Mouse (Mus musculus) CH12.LX (cell line): Measurements from ENCODE around the gene Uspl1. TPM values are rescaled to one million over a fixed set of nuclear protein-coding genes. Genes with fewer than 3 reads are reported as not detected.

Experiments
- DNase-seq: peaks from one replicate; pipeline ENCODE4 v3.0.0-alpha.2; 2013; ENCODE audit errors: extremely low read depth
- H3K27ac ChIP-seq: 2 replicates; pipeline ENCODE4 v1.5.1; 2012; ENCODE audit warnings: low read depth, mild to moderate bottlenecking, control low read depth, moderate library complexity; ENCODE audit not compliant: insufficient read depth
- H3K27me3 ChIP-seq: replicated peaks from 2 replicates; pipeline ENCODE3; 2012; ENCODE audit warnings: inconsistent platforms
- H3K36me3 ChIP-seq, 2 experiments: replicated peaks in 1 of 2; 2 replicates each; pipeline versions ENCODE3 to v1.6.1; 2012; ENCODE audit warnings: inconsistent platforms in 1 of 2, low read length in 1 of 2, mild to moderate bottlenecking in 1 of 2, mixed read lengths in 1 of 2, moderate library complexity in 1 of 2; ENCODE audit not compliant: control insufficient read depth in 1 of 2, insufficient read depth in 1 of 2
- H3K4me1 ChIP-seq, 2 experiments: 2 replicates each; pipeline ENCODE4 v1.6.1; 2012; ENCODE audit warnings: inconsistent platforms in 1 of 2, moderate library complexity in 1 of 2; ENCODE audit not compliant: insufficient read depth in 2 of 2, control insufficient read depth in 1 of 2
- H3K4me2 ChIP-seq: 2 replicates; pipeline ENCODE4 v1.6.1; 2012; ENCODE audit warnings: low read depth, mild to moderate bottlenecking, control low read depth; ENCODE audit not compliant: poor library complexity, insufficient read depth, severe bottlenecking
- H3K4me3 ChIP-seq, 3 experiments: fragments of 150-350 bp in 1 of 3; sonication (generic) in 1 of 3; replicated peaks in 1 of 3; 2 replicates each; pipeline versions ENCODE3 to v1.5.1; 2011 to 2012; ENCODE audit warnings: low read depth in 2 of 3, low read length in 2 of 3, mild to moderate bottlenecking in 2 of 3, moderate library complexity in 2 of 3, control low read depth in 1 of 3, improper control_type of control experiment in 1 of 3, inconsistent platforms in 1 of 3, mixed read lengths in 1 of 3; ENCODE audit not compliant: poor library complexity in 1 of 3
- H3K79me2 ChIP-seq: replicated peaks from 2 replicates; pipeline ENCODE4 v1.6.1; 2012; ENCODE audit warnings: mild to moderate bottlenecking, moderate library complexity; ENCODE audit not compliant: control insufficient read depth, poor library complexity, insufficient read depth, severe bottlenecking; ENCODE audit errors: extremely low read depth
- H3K9ac ChIP-seq: 2 replicates; pipeline ENCODE4 v1.6.1; 2012; ENCODE audit warnings: low read depth, mild to moderate bottlenecking, control low read depth, moderate library complexity; ENCODE audit not compliant: insufficient read depth
- H3K9me3 ChIP-seq: replicated peaks from 2 replicates; pipeline ENCODE3; 2012; ENCODE audit warnings: low read length, inconsistent platforms, mixed read lengths
- BHLHE40 ChIP-seq: IDR thresholded peaks from 2 replicates; pipeline ENCODE4 v1.6.1; 2011; ENCODE audit warnings: mild to moderate bottlenecking, low read depth, low read length, improper control_type of control experiment
- E2F4 ChIP-seq: IDR thresholded peaks from 2 replicates; pipeline ENCODE4 v1.6.1; 2011; ENCODE audit warnings: low read depth, low read length, improper control_type of control experiment; ENCODE audit not compliant: insufficient replicate concordance
- ELF1 ChIP-seq: IDR thresholded peaks from 2 replicates; pipeline ENCODE4 v1.6.1; 2014; ENCODE audit warnings: low read depth, mild to moderate bottlenecking, inconsistent platforms, low read length, improper control_type of control experiment
- EP300 ChIP-seq: IDR thresholded peaks from 2 replicates; pipeline ENCODE4 v1.6.1; 2011; ENCODE audit warnings: low read length, improper control_type of control experiment
- GABPA ChIP-seq: IDR thresholded peaks from 2 replicates; pipeline ENCODE4 v1.6.1; 2012; ENCODE audit warnings: low read depth, low read length, improper control_type of control experiment, inconsistent platforms; ENCODE audit not compliant: insufficient replicate concordance
- JUN ChIP-seq: IDR thresholded peaks from 2 replicates; pipeline ENCODE4 v1.6.1; 2011; ENCODE audit warnings: low read depth, mild to moderate bottlenecking, low read length, improper control_type of control experiment, moderate library complexity; ENCODE audit not compliant: insufficient read depth
- JUND ChIP-seq: conservative IDR thresholded peaks from 2 replicates; pipeline ENCODE4 v1.6.1; 2011; ENCODE audit warnings: low read depth, low read length, improper control_type of control experiment
- KAT2A ChIP-seq: IDR thresholded peaks from 2 replicates; pipeline ENCODE4 v1.6.1; 2012; ENCODE audit warnings: low read length, improper control_type of control experiment, inconsistent platforms; ENCODE audit not compliant: insufficient replicate concordance
- MAX ChIP-seq: IDR thresholded peaks from 2 replicates; pipeline ENCODE4 v1.6.1; 2011; ENCODE audit warnings: low read length, improper control_type of control experiment
- MAZ ChIP-seq: IDR thresholded peaks from 2 replicates; pipeline ENCODE4 v1.6.1; 2012; ENCODE audit warnings: low read depth, mild to moderate bottlenecking, inconsistent platforms, low read length, improper control_type of control experiment, moderate library complexity
- MEF2A ChIP-seq: IDR thresholded peaks from 2 replicates; pipeline ENCODE4 v1.6.1; 2014; ENCODE audit warnings: low read depth, mild to moderate bottlenecking, inconsistent platforms, low read length, improper control_type of control experiment, borderline replicate concordance
- MXI1 ChIP-seq: IDR thresholded peaks from 2 replicates; pipeline ENCODE4 v1.6.1; 2011; ENCODE audit warnings: mild to moderate bottlenecking, low read depth, low read length, improper control_type of control experiment
- PAX5 ChIP-seq: IDR thresholded peaks from 2 replicates; pipeline ENCODE4 v1.6.1; 2012; ENCODE audit warnings: low read length, inconsistent platforms, mixed read lengths
- POLR2A ChIP-seq: IDR thresholded peaks from 2 replicates; pipeline ENCODE4 v1.6.1; 2011; ENCODE audit warnings: low read depth, mild to moderate bottlenecking, improper control_type of control experiment, low read length
- POLR2AphosphoS2 ChIP-seq: IDR thresholded peaks from 2 replicates; pipeline ENCODE4 v1.6.1; 2011; ENCODE audit warnings: low read depth, low read length, improper control_type of control experiment
- RAD21 ChIP-seq: IDR thresholded peaks from 2 replicates; pipeline ENCODE4 v1.6.1; 2011; ENCODE audit warnings: low read depth, mild to moderate bottlenecking, low read length, improper control_type of control experiment, moderate library complexity
- SIN3A ChIP-seq: IDR thresholded peaks from 2 replicates; pipeline ENCODE4 v1.6.1; 2012; ENCODE audit warnings: low read length, improper control_type of control experiment, inconsistent platforms
- TBP ChIP-seq: conservative IDR thresholded peaks from 2 replicates; pipeline ENCODE4 v1.6.1; 2011; ENCODE audit warnings: low read depth, low read length, improper control_type of control experiment
- TCF12 ChIP-seq: IDR thresholded peaks from 2 replicates; pipeline ENCODE4 v1.6.1; 2014; ENCODE audit warnings: low read depth, mild to moderate bottlenecking, inconsistent platforms, low read length, improper control_type of control experiment
- USF1 ChIP-seq: IDR thresholded peaks from 2 replicates; pipeline ENCODE4 v1.6.1; 2014; ENCODE audit warnings: low read depth, mild to moderate bottlenecking, inconsistent platforms, low read length, improper control_type of control experiment
- ZKSCAN1 ChIP-seq: IDR thresholded peaks from 2 replicates; pipeline ENCODE4 v1.6.1; 2012; ENCODE audit warnings: low read depth, inconsistent platforms, low read length, improper control_type of control experiment, borderline replicate concordance
- dilution Hi-C: fragments of 300-500 bp; cut with MboI; formaldehyde crosslinking; loops from 2 replicates; pipeline ENCODE4 v1.14.3; 2020; ENCODE audit warnings: low sequenced_read_pairs; ENCODE audit not compliant: extremely low pct_unique_long_range_greater_than_20kb, extremely low pct_ligation_motif_present
- in situ Hi-C: fragments of 300-500 bp; cut with MboI; formaldehyde crosslinking; loops from 3 replicates; pipeline ENCODE4 v1.14.3; 2019; ENCODE audit warnings: low sequenced_read_pairs, low pct_ligation_motif_present, low pct_unique_long_range_greater_than_20kb, mixed read lengths
- polyA plus RNA-seq: library from polyadenylated mRNA; unstranded; fragments of >175 nt; gene quantifications from 2 replicates; pipeline ENCODE4 v1.2.1, GENCODE M21; 2012; ENCODE audit warnings: low read depth; ENCODE audit not compliant: insufficient read length
- total RNA-seq, 2 experiments: library from RNA; depleted of rRNA; stranded (reverse); fragments of 300-350 nt in 1 of 2; fragments of >200 nt in 1 of 2; gene quantifications; 2 replicates each; pipeline ENCODE4 v1.2.3; 2012 to 2014

The Uspl1 gene
- total and polyA plus RNA-seq, 3 experiments: 37.9 to 41.6 (median 40.2) TPM

DNA sequence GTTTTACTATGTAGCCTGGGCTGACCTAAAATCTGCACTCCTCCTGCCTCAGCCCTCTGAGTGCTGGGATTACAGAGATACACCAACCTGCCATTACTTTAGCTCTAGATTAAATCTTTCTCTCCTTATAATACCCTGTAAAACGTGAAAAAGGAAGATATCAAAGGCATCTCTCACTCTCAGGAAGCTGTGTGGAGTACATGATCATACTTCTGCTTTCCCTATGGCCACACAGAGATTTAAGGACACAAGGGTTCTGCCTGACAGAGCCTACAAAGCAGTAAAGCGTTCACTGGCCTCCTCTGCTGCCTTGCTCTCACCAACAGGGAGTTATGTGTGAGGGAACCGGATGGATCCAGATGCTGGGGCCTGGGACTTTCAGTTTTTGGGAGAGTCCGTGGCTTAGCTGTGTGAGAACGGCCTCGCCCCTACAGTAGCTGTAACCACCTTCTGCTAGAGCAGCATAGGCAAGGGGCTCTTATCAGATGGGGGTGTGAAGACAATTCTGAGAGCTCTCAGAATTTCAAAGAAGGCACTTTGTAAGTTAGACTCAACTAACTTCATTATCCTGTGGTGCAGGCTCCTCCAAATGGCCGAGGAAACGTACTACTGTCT, 36.7 kb upstream of the Uspl1 start:
- no peak for DNase-seq
- H3K36me3 ChIP-seq: no peaks in the 10 kb centered on the region
- no peaks in the 10 kb centered on the region for H3K79me2 ChIP-seq
- peaks cover 3% of the 10 kb centered on the region for H3K9me3 ChIP-seq
- peaks cover 0 to 8% of the 10 kb centered on the region in 2 experiments; a peak in 1 of 4 replicates for H3K4me1 ChIP-seq
- no peak overlapping the region for H3K4me2 ChIP-seq
- TF ChIP-seq BHLHE40 (no peak), E2F4 (no peak), EP300 (no peak), JUND (no peak), TCF12 (no peak), KAT2A (no peak), SIN3A (no peak), RAD21 (no peak), MAZ (no peak), JUN (no peak), POLR2A (no peak), POLR2AphosphoS2 (no peak), ZKSCAN1 (no peak), ELF1 (no peak), GABPA (no peak), PAX5 (no peak), USF1 (no peak), MXI1 (no peak), TBP (no peak), MAX (no peak)
- dilution Hi-C loops: no loop called here
- no peaks in the 10 kb centered on the region for H3K27me3 ChIP-seq
- H3K27ac ChIP-seq: no peak overlapping the region
- H3K9ac ChIP-seq: no peak overlapping the region
- in situ Hi-C loops: no loop called here
- H3K4me3 ChIP-seq: no peak overlapping the region

DNA sequence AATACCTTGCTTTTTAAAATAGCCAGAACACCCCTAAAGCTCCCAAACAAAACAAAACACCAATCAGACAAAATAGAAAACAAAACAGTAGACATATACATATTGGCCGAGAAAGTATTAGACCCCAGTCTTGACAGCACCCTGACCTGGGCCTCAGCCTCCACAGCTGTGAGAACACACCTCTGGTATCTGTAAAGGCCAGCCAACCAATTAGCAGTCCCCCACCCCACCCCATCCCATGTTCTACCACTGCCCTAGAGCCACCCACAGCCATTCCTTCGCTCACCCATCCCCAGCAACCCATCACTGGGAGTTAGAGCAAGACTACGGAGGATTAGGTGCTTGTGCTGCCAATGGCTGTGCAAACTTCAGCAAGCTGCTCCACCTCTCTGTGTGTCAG, 33.3 kb upstream of the Uspl1 start:
- Histone ChIP-seq H3K27ac (no peak overlapping the region), H3K36me3 (no peaks in the 10 kb centered on the region), H3K79me2 (no peaks in the 10 kb centered on the region), H3K4me2 (no peak overlapping the region), H3K9ac (no peak overlapping the region), H3K4me1 (peaks cover 0 to 8% of the 10 kb centered on the region in 2 experiments; a peak in 1 of 4 replicates), H3K9me3 (peaks cover 3% of the 10 kb centered on the region), H3K4me3 (no peak overlapping the region), H3K27me3 (no peaks in the 10 kb centered on the region)
- TF ChIP-seq MAX (no peak), TBP (no peak), MEF2A (no peak)
- DNase-seq: no peak
- in situ Hi-C loops: no loop called here
- dilution Hi-C loops: no loop called here
